ENCODE assay signal across 11 mouse cellular contexts in the genomic region with DNA sequence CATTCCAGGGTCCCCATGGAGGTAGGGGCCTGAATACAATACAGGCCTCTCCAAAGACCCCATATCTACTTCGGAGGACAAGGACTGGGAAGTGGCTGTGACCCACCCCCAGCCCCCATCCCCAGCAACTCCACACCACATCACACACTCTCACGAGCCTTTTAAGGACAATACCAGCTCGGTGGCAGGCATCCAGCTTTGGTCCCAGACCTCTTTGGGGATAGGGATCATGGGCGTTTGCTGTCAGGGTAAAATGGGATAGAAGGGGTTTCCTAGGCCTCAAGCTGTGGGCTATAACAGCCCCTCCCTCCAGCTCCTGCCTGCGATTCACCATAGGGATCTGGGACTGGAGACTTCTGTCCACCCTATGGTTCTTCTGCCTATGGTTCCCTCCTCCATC. TPM values are rescaled to one million over a fixed set of nuclear protein-coding genes. Genes with fewer than 3 reads are reported as not detected.
DNase-seq lines count a peak whose midpoint lies in the region; ATAC-seq lines count a peak whose summit lies in the region.
"Had no signal": no experiment of that assay in that cellular context is flagged by ENCODE, and none has a peak within 500 bp of the region (broad histone marks: within the 10 kb centered on the region; RNA-seq: fewer than 3 reads in every experiment).

No protein-coding gene starts in this region.

- H3K4me1 ChIP-seq in heart, embryonic 13.5 days, result peaks cover 35% of the 10 kb centered on the region
- H3K4me1 ChIP-seq in neural tube, embryonic 11.5 days (ENCODE audit: control insufficient read depth, insufficient read depth, low read length), result no peaks in the 10 kb centered on the region; the same call in 1 of the 2 replicates
- peaks cover 31% of the 10 kb centered on the region for H3K4me1 ChIP-seq in intestine, embryonic 15.5 days (replicated peaks)

- ATAC-seq in heart, embryonic 13.5 days (ENCODE audit: extremely low read depth, insufficient number of reproducible peaks, low FRiP score, low TSS enrichment), result no peak
- ATAC-seq in neural tube, embryonic 11.5 days (ENCODE audit: insufficient read depth, low FRiP score, low TSS enrichment), result no peak
- peak; percentile 37; the same call in 1 of the 2 replicates for ATAC-seq in intestine, embryonic 15.5 days
- ATAC-seq in megakaryocyte, adult 5-6 weeks (ENCODE audit: poor library complexity, severe bottlenecking), result no peak

- H3K9ac ChIP-seq in heart, embryonic 13.5 days, result peak overlapping the region; percentile 74; the same call in 1 of the 2 replicates
- no peak overlapping the region for H3K9ac ChIP-seq in neural tube, embryonic 11.5 days (ENCODE audit: low read length)
- no peak overlapping the region for H3K9ac ChIP-seq in intestine, embryonic 15.5 days

- H3K4me2 ChIP-seq in heart, embryonic 13.5 days, result peak overlapping the region; percentile 65; the same call in 1 of the 2 replicates
- H3K4me2 ChIP-seq in neural tube, embryonic 11.5 days (ENCODE audit: low read depth), result peak overlapping the region; percentile 24; the same call in 1 of the 2 replicates
- H3K4me2 ChIP-seq in intestine, embryonic 15.5 days (replicated peaks), result peak overlapping the region; percentile 52; the same call in 1 of the 2 replicates

- H3K27ac ChIP-seq in heart, embryonic 13.5 days (replicated peaks), result peak overlapping the region; percentile 90
- H3K27ac ChIP-seq in neural tube, embryonic 11.5 days (ENCODE audit: low read depth, low read length), result 0 out of 2 replicates have a peak overlapping the region, but pooled peaks have one; percentile 72
- H3K27ac ChIP-seq in intestine, embryonic 15.5 days, result peak overlapping the region; percentile 91

- H3K27me3 ChIP-seq in heart, embryonic 13.5 days (replicated peaks), result no peaks in the 10 kb centered on the region
- H3K27me3 ChIP-seq in neural tube, embryonic 11.5 days (ENCODE audit: control insufficient read depth, insufficient read depth, low read length), result no peaks in the 10 kb centered on the region
- no peaks in the 10 kb centered on the region for H3K27me3 ChIP-seq in intestine, embryonic 15.5 days (replicated peaks)

- 60% methylated on average over 5 of the region's 5 CpGs for whole genome bisulfite sequencing in heart, embryonic 13.5 days
- WGBS in neural tube, embryonic 11.5 days, result 83% methylated on average over 5 of the region's 5 CpGs
- 63% methylated on average over 5 of the region's 5 CpGs for WGBS in intestine, embryonic 15.5 days

- no peak for DNase-seq in heart, postnatal 36 days
- DNase-seq in neural tube, embryonic 11.5 days (ENCODE audit: low spot score), result no peak
- DNase-seq in neural tube, embryonic 10.5 days (ENCODE audit: extremely low spot score, low spot score), result no peak
- no peak for DNase-seq in layer of hippocampus, adult 9-10 months (ENCODE audit: low spot score)
- no peak for DNase-seq in c-Kit-positive CD71-positive TER-119-positive erythroid progenitor cells, embryonic 14.5 days (ENCODE audit: low spot score)

- H3K36me3 ChIP-seq in heart, embryonic 13.5 days, result no peaks in the 10 kb centered on the region
- H3K36me3 ChIP-seq in neural tube, embryonic 11.5 days (ENCODE audit: control insufficient read depth, insufficient read depth, low read length), result no peaks in the 10 kb centered on the region
- no peaks in the 10 kb centered on the region for H3K36me3 ChIP-seq in intestine, embryonic 15.5 days

- intact Hi-C loops in heart, postnatal 36 days (cut with DNase I), result no loop called here

- H3K4me3 ChIP-seq in heart, embryonic 13.5 days, result no peak overlapping the region
- no peak overlapping the region for H3K4me3 ChIP-seq in neural tube, embryonic 11.5 days (ENCODE audit: low read depth, low read length)
- no peak overlapping the region for H3K4me3 ChIP-seq in intestine, embryonic 15.5 days (replicated peaks)

- H3K9me3 ChIP-seq in heart, embryonic 13.5 days, result no peaks in the 10 kb centered on the region
- H3K9me3 ChIP-seq in neural tube, embryonic 11.5 days (ENCODE audit: control insufficient read depth, low read length), result no peaks in the 10 kb centered on the region
- H3K9me3 ChIP-seq in intestine, embryonic 15.5 days, result no peaks in the 10 kb centered on the region

RNA-seq across cellular contexts. Expression of a gene that starts 14.4 kb away (rescaled TPM):
- polyA plus RNA-seq in heart, embryonic 13.5 days (2015; fragmentation: Nextera tagmentation; extraction: Ambion mirVana), result not detected in 2 replicates
- not detected for total RNA-seq in heart, postnatal 36 days (2021)
- 0.90 and 1.0 TPM in 2 replicates for polyA plus RNA-seq in neural tube, embryonic 11.5 days (2014; fragmentation: Nextera tagmentation; extraction: Ambion mirVana)
- 0.78 and 0.93 TPM in 2 replicates for polyA plus RNA-seq in intestine, embryonic 15.5 days (2015; fragmentation: Nextera tagmentation; extraction: Ambion mirVana)
- total RNA-seq in megakaryocyte, adult 5-6 weeks (2015), result not detected in 2 replicates
- total RNA-seq in megakaryocyte, adult 5-6 weeks (2017), result not detected in 2 replicates
- total RNA-seq: heart, postnatal 10 days; left cerebral cortex, postnatal 4 days had no signal
- polyA plus RNA-seq: spleen, adult 2 months had no signal

RNA-seq across cellular contexts. Expression of a gene that starts 36.6 kb away (rescaled TPM):
- 8.5 and 8.6 TPM in 2 replicates for polyA plus RNA-seq in heart, embryonic 13.5 days (2015; fragmentation: Nextera tagmentation; extraction: Ambion mirVana)
- 10 to 100 TPM; 21.2 to 26.6 TPM for total RNA-seq in heart, postnatal 36 days (2021)
- polyA plus RNA-seq in neural tube, embryonic 11.5 days (2014; fragmentation: Nextera tagmentation; extraction: Ambion mirVana), result 19.9 and 33.5 TPM in 2 replicates
- polyA plus RNA-seq in intestine, embryonic 15.5 days (2015; fragmentation: Nextera tagmentation; extraction: Ambion mirVana), result 7.9 and 9.6 TPM in 2 replicates
- total RNA-seq in megakaryocyte, adult 5-6 weeks (2015), result 17.1 and 18.3 TPM in 2 replicates
- total RNA-seq in megakaryocyte, adult 5-6 weeks (2017), result 6.1 and 11.4 TPM in 2 replicates
